Mouse (Mus musculus) cerebellum, postnatal 4 days (tissue): ENCODE results near the gene Acer2.
"Not testable (repeated sequence)": the region's sequence is repeated elsewhere in the genome, so short reads cannot be mapped to it uniquely, and the experiment has no call there.

Experiments
- DNase-seq, 2 experiments: peaks; one replicate each; pipeline ENCODE4 v3.0.0; 2022; ENCODE audit warnings: low spot score in 2 of 2, mixed read lengths in 1 of 2

Gene Acer2

GRCm38 (mm10) chr4:86874146-86874847, at the start of gene Acer2:
Gene Acer2, plus strand, starts transcription at chr4:86874396.
- DNase-seq: peak; percentile 52 to 63

DNA sequence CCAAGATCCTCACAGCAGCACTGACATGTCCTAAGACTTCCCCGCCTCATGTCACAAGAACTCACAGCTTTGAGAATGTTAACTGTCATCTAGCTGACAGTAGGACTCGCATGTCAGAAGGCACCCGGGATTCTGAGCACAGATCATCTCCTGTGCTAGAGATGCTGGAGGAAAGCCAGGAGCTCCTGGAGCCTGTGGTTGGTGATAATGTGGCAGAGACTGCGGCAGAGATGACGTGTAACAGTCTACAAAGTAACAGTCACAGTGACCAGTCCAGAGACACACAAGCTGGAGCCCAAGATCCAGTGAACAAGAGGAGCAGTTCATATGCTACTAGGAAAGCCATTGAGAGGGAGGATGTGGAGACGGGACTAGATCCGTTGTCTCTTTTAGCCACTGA, 49.1 kb upstream of the Acer2 start:
- DNase-seq: no peak

- DNase-seq: no peak
These were observed 42.3 kb upstream of the Acer2 start for GRCm38 (mm10) chr4:86831896-86832295.

GRCm38 (mm10) chr4:86841141-86841540, 33.1 kb upstream of the Acer2 start:
- DNase-seq: not testable (repeated sequence)

DNA sequence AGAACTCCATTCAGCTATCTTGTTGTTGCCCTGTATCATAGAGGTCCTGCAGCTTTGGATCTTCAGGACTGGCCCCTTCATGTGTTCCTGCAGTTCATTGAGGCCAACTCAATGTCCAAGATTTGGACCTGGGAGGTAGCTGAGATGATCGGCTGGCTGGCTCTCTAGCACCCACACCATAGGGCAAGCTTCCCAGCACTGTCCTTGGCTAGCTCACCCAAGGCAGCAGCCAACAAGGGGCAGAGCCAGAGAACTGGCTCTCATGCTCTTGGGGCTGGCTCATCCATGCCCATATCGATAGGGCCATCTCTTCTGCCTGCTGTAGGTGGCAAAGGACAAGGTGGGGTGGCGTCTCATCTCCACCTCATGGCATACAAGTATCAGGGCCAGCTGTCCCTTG, 28.8 kb upstream of the Acer2 start:
- DNase-seq: no peak

GRCm38 (mm10) chr4:86847246-86847645, 26.9 kb upstream of the Acer2 start:
- DNase-seq: no peak

DNA sequence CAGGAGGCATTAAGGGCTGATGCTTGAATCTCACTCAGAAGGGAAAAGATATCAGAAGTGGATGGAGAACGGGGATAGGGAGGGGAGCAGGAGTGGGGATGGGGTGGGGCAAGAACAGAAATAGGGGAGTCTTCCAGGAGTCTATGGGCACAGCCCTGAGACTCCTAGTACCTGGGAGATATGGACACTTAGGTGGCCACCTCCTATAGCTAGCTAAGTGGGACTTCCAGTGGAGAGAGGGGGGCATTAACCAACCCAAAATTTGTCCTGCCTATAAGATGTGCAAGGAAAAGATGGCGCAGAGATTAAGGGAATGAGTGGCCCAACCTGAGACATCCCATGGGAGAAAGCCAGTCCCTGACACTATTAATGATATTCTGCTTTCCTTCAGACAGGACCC, 22.9 kb upstream of the Acer2 start:
- no peak for DNase-seq

DNA sequence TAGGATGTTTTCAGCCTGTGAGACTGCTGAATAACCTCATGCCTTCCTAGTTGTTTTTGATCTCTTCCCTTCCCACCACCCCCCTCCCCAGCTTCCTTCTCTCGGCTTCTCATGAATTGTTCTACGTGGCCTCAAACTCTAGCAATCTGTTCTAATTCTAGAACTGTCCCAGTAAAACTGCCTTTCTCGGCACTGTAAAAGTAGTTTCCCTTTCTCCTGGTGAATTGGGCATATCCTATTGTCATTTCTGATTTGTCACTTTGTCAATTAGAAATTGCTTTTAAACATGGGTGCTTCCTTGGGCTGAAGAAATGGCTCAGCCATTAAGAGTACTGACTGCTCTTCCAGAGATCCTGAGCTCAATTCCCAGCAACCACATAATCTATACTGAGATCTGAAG, 22.2 kb upstream of the Acer2 start:
- no peak for DNase-seq

DNA sequence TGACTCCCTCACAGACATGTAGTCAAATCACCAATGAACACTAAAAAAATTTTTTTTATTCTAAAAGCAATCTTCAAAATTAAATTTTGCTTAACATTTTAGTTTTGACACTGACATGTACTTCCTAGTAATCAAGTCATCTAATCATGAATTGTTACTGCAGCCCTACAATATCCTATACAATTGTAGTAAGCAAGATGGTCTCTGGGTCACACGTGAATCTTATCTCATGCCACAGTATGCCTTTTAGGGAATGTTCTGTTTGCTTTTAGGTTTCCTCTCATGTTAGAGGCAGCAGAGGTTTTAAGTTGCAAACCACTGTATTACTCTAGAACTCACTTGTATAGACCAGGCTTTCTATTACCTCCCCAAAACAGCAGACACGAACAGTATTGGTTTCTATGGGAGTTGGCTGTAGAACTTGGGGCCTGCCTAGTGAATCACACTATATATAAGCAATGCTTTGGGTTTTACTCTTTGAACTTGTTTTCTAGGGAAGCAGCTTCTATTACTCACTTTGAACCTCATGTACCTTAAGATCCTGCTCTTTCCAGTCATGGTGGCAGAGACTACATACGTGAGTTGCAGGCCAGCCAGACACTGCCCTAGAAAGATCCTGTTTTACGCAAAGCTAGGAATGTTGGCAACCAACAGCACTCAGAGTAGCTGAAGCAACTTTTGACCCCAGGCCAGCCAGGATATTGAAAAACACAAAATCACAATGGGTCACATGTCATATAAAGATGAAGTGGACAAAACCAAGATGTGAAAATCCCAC, 21.2 kb upstream of the Acer2 start:
- DNase-seq: no peak

- no peak for DNase-seq
These were observed 17.7 kb upstream of the Acer2 start for GRCm38 (mm10) chr4:86856304-86857112.

GRCm38 (mm10) chr4:86857113-86858069, 16.8 kb upstream of the Acer2 start, which contains the start of gene Rps6:
Gene Rps6, minus strand, starts transcription at chr4:86857412.
- peak; percentile 88 to 92 for DNase-seq

DNA sequence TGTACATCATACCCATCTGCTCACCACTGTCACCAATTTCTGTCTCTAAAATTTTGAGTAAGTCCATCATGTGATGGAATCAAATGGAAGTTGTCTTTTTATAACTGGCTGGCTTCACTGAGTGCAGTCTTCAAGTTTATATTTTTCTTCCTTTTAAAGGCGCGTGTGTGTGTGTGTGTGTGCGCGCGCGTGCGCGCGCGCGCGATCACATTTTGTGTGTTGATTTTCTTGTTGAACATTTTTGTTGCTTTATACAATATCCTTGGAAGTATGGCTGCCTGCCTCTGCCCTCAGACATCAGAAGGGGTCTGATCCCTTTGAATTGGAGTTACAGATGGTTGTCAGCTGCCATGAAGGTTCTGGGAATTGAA, 16.1 kb upstream of the Acer2 start:
- DNase-seq: no peak

GRCm38 (mm10) chr4:86864087-86864486, 10.1 kb upstream of the Acer2 start:
- no peak for DNase-seq

DNA sequence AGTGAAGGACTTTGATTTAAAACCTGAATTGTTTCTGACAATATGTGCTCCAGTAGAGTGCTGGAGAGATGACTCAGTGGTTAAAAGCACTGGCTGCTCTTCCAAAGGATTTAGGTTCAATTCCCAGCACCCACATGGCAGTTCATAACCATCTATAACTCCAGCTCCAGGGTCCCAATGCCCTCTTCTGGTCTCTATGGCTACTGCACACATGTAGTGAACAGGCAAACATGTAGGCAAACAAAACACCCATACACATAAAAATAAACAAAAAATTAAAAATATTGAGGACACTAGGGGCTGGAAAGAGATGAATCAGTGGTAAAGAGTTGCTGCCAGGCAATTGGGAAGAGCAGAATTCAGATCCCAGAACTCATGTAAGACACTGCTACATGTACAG, 2.2 kb upstream of the Acer2 start:
- DNase-seq: no peak

DNA sequence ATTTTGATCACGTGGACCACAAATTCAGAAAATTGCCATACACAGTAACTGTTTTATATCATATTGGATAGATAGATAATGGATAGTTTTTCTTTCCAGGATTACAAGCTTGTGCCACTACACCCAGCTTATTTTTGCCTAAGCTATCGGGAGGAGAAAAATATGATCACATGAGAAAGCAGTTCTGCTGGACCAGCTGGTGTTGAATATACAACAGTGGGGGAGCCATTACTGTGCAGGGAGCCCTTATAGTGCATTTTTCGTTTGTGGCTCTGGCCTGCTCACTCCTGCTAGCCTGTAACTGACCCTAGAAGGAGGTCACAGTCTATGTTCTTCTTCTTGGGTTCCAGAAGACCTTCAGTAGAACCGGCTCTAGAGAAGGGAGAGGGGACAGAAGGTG, 1.1 kb upstream of the Acer2 start:
- DNase-seq: no peak

DNA sequence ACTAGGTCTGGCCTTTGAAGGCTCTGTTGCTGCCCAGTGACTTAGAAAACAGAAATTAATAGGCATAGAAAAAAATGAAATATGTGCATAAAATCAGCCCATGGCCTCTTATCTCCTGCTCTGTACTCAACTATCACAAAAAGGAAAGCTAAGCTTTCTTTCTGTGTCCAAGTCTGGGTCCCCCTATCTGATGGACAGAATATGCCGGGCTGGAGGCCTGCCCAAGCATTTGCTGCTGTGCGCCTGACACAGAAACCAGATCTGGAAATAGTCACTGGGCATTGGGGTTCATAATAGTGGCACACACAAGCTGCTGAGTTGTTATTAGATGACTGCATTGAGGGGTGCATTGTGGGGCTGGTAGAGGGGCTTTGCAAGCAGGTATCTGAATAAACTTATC, 5.3 kb downstream of the Acer2 start:
- no peak for DNase-seq

DNA sequence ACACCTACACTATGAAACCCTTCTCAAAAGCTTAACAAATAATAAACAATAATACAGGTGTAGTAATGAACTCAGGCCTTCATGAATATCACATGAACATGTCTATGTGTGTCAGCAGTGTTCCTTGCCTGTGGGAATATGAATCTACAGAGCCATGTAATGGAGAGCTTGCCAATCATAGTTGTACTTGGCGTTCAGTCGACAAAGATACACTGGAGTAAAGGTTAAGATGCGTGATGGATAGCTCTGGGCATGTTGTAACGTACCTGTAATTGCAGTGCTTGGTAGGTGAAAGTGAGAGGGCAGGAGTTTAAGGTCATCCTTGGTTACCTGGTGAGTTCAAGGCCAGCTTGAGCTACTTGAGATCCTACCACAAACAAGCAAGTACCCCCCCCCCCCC, 7.0 kb downstream of the Acer2 start:
- DNase-seq: no peak

DNA sequence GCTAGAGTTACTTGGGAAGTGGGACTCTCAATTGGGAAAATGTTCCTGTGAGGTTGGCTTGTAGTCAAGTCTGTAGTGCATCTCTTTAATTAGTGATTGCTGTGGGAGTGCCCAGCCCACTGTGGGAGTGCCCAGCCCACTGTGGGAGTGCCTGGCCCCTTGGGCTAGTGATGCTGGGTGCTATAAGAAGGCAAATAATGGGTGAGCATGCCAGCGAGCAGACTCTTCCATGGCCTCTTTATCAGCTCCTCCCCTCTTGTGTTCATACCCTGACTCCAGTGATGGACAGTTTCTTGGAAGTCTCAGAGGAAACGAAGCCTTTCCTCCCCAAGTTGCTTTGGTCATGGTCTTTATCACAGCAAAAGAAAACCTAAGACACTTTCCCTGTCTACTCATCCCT, 8.2 kb downstream of the Acer2 start:
- DNase-seq: no peak

GRCm38 (mm10) chr4:86884945-86885344, 10.7 kb downstream of the Acer2 start:
- peak in 1 of 2 experiments; percentile 22 for DNase-seq

DNA sequence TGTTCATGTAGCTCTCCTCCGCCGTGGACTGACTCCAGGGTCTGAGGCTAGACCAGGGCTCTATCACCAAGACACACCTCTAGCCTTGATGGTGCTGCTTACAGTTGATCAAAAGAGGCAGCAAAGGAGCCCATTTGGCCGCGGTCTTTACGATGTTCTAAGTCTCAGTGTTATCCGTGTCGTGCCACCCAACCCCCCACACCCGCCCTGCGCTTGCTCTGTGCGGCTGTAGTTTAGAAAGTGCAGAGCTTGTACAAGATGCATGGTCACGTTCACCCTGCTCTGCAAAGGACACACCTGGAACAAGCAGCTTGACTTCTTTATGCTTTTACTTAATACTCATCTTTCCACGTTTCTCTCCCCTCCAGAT, 11.6 kb downstream of the Acer2 start:
- no peak for DNase-seq

DNA sequence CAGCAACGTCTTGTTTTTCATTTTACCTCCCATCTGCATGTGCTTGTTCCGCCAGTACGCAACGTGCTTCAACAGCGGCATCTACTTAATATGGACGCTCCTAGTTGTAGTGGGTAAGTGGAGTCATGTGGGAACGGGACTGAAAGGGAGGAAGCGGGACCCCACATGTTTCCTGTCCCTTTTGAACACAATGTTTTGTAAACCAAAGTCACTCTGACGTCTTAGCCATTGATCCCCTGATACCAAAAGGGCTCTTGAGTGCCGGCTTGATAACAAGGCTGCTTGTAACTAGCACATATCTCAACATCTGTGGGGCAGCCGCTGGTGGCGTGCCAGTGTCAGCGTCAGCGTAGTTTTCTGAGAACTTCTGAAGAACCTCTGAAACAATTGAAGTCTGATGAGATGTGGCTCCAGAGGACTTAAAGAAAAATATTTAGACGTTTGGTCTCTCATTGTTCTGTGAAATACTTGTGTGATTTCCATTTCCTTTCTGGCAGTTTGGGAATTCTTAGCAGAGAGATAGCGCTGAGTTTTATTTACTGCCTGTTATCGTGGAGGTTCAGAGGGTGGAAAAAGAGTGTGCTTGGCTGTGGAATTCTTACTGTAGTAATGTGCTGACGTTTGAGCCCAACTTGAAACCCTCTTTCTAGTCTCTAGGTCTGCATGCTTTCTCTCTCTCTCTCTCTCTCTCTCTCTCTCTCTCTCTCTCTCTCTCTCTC, 12.1 kb downstream of the Acer2 start:
- no peak for DNase-seq
